Mouse (Mus musculus): ENCODE measurements around the gene A630001G21Rik.

DNA sequence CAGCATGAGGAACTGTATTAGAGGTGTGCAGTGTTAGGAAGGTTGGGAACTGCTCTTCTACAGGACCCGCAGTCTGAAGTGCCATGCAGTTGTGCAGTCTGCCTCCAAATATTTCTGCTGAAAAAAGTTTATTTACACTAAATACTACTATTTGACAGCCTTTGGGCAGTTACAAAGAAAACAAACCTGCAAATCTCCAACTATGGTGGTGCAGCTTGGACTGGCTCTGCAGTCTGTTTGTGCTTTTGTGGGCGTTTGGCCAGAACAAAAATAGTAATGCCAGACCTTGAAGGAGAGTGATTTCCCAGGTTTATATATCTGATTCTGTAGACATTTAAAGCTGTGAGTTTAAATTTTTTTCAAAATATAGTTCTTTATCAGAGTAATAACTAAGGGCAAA is 31.9 kb upstream of the A630001G21Rik start:
- TF ChIP-seq USF1 (IDR thresholded peaks at IDR 0.05; ENCODE audit: low read depth) (no peak), TCF12 (IDR thresholded peaks at IDR 0.05; ENCODE audit: insufficient read depth, poor library complexity, severe bottlenecking) (no peak), POLR2A (IDR thresholded peaks at IDR 0.05; ENCODE audit: insufficient read length, low read depth) (no peak), MYOG (IDR thresholded peaks at IDR 0.05; ENCODE audit: control insufficient read depth in 1 of 3, insufficient read depth in 1 of 3, insufficient read length in 2 of 3, low read depth in 2 of 3) (no peak)

All from myocyte (in vitro differentiated cells).